Mouse (Mus musculus) layer of hippocampus, postnatal 25 days (tissue): ENCODE measurements at regions not wholly inside any gene's neighbourhood (a gene's known extent, or its start where the extent isn't known, plus 50 kb on each side); places are given as distances from the start of the nearest gene placed in this dataset.
"Not testable (repeated sequence)": the region's sequence is repeated elsewhere in the genome, so short reads cannot be mapped to it uniquely, and the experiment has no call there.

ENCODE experiments used
- DNase-seq, 2 experiments: peaks; one replicate each; pipeline ENCODE4 v3.0.0; 2022; ENCODE audit warnings: mixed read lengths in 2 of 2, low spot score in 1 of 2; ENCODE audit errors: extremely low spot score in 1 of 2

DNA sequence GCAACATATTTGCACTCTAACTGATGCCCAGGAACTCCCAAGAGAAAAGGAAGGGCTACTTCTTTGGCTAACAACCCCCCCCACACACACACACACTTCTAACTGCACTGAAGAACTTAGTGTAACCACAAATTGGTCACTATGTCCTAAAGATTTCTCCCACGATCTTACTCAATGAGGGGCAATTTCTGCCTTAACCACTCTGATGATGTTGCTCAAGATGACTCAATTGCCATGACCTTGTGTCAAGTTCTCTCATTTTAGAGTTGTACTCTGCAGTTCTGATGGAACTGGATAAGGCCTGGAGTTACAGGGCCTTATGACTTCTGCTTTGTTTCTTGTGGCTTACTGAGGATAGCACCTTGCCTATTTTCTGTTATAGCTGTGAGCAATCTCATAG, 81.7 kb downstream of the Sem1 start:
- DNase-seq = no peak

DNA sequence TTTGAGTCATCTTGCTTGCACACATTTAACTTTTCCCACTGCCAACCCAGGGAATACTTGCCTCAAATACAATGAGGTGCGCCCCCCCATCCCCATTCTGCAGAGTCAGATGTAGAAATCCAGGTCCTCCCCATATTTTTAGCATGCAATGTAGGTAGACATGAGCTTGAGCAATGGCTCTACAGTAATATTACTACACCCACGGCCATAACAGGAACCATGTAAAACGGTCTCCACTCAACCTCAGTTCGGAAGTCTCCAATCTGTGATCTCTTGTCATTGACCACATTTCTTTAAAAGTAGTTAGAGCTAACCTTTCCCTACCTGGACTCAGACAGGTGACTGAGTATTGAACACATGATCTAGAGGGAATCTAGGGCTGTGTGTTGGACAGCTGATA, 82.1 kb downstream of the Sem1 start:
- no peak for DNase-seq

DNA sequence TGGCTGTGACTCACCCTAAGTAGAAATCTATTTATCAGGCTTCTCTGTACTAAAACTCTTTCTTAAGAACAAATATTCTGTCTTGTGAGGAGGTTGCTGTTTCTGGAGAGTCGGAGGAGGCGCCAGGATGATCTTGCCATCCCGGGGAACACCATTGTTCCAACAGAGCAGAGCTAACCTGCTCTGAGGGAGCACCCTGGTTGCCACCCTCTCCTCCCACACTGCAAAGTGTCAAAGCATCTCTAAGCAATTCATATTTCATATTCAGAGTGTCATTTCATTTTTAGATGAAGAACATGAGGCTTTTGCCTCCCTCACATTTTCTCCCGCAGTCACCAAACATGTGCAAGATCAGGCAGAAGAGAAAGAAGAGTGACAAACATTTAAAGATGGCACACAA, 90.3 kb downstream of the Sem1 start:
- DNase-seq = no peak

DNA sequence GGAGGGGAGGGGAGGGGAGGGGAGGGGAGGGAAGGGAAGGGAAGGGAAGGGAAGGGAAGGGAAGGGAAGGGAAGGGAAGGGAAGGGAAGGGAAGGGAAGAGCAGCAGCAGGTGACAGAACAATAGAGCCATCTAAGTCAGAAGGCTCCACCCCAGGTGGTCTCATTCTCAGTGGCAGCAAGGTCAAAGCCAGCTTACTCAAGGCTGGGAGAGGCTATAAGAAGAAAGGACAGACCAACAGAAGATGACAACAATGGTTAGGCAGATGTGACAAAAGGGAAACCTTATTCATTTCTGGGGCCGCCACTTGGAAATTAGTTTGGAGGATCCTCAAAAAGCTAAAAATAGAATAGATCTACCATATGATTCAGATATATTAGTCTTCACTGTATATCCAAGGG, 96.9 kb downstream of the Sem1 start:
- not testable (repeated sequence) for DNase-seq

DNA sequence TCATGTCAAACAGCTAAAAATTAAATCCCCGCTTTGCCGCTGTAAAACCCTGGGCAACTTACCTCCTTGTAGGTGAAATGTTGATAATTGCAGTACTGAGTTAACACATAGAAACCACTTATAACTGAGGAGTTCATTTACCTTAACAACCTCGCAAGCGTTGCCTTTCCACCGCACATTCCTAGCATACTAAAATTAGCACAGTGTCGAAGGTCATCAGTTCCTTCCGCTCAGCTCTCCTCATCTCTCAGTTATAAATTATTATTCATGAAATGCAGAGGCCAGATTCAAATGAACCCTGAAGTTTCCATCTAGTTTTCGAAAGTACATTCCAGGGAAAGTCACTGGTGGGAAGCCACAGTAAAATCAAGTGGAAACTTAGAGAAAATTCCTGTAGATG, 108.1 kb downstream of the Sem1 start:
- no peak for DNase-seq

DNA sequence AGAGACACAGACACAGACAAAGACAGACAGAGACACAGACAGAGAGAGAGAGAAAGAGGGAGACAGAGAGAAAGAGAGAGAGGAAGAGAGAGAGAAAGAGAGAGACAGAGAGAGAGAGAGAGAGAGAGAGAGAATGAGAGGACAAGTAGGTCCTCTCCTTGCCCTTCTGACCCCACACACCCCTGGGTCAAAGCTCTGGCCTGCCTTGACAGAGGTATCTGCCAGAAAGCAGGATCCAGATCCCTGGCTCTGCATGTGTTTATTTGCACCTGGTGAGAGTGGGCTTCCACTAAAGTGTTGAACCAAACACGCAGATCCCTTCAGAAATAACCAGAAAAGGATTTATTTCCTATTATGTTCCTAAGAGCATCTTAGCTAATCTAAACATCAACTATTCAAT, 110.9 kb downstream of the Sem1 start:
- no peak for DNase-seq

DNA sequence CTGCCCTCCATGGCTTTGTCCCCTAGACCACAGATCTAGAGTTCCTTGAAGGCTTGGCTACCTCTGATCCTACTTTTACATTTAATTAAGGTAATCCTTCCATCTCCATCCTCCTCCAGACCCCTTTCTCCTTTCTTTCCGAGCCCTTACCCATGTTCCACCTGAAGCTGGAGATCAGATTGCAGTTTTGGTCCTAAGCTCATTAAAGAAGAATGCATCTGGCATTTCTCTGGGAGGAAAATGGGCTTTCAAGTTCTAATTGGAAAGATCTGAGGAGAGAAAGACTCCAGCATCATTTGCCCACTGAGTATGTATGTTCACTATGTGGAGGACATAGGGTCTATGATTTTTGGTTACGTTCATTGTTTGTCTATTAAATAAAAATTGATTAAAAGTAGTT, 112.2 kb downstream of the Sem1 start:
- DNase-seq = no peak

DNA sequence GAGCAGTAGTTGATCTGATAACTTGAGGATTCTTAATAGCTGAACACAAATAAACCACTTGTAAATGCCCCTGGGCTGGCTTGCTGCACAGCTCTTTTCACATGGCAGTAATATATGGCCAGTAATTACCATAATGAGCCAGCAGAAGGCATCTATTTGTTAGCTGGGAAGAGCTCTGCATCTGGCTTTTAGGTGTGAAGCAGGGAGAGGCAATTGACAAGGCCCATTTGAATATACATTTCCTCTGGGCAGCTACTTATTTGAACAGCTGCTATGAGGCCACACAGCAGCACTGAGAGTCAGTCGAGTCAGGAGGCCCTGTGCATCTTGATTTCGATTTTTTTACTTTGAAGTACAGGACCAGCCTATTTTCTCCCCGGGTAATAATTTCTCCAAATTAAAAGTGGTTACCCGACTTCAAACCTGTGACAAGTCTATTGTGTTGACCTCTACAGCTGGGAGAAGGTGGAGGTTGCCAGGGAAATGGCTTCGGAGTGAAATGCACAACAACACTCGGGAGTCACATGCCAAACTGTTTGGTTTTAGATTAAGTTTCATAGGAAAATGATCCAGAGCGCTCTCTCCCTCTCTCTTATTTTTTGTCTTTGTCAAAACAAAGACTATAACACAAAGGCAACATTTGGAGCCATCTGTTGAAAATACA, 114.5 kb downstream of the Sem1 start:
- DNase-seq = no peak

DNA sequence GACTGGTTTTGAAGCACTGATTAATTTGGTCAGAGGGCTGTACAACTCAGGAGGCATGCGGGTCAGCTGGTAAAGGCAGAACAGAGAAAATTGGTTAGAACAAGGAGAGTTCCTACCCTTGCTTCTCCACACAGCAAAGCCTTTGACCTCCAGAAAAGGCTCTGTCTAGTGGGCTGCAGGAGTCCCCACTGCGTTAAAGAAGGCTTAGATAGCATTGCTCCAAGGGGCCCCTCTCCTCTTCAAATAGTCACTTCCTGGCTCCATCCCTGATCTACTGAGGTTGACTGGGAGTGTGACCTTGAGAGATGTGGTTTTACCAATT, 118.6 kb downstream of the Sem1 start:
- DNase-seq = no peak

DNA sequence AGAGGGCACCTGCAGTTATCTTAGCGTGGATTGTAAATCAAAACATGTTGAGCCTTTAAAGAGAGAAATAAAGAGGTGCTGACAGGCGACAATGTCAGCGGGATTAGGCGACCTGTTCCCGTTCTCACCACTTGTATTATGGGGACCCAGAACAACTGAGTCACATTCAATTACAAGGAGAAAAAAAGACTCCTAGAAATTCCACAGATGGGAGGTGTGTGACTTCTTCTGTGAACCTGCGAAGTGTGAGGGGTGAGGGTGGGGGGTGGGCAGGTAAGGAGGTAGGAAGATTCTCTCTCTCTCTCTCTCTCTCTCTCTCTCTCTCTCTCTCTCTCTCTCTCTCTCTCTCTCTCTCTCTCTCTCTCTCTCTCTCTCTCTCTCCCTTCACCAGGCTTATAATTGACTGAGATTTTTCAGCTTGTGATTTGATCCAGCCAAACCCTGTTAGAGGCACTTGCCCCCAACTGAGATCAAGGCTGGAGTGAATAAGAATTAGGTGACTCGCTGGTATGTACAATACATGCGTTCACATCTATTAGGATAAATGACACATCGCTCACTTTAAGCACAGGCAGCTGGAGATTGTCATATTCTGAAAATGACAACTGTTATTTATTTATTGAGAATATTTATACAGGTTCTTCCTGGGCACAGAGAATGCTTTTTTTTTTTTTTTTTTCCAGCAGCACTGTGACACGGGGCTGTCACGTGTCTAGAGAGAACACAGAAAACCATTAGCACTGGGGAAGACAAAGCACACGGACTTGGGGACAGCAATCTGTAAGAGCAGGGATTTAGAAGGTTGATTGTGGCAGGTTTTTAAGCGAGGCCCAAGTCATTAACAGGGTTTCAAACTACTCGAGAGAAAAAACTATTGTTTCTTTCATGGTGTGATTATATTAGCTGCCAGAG, 119.2 kb downstream of the Sem1 start:
- no peak for DNase-seq

DNA sequence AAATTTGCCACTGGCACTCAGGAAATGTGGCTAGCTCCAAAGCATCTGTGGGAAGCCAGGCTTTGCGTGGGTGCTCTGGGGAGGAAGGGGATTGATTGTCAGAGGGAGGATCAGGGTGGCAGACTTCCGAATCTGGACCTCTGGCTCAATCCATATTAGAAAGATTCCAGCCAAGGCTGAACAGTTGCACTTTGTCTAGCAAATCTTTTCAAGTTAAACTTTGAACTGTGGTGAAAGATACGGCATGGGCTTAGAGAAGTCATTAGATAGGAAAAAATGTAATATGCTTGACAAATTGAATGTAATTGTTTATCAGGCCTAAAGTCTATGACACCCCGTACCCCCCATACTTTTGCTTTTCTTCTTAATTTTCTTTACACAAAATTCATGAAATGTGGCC, 120.7 kb downstream of the Sem1 start:
- DNase-seq = no peak

DNA sequence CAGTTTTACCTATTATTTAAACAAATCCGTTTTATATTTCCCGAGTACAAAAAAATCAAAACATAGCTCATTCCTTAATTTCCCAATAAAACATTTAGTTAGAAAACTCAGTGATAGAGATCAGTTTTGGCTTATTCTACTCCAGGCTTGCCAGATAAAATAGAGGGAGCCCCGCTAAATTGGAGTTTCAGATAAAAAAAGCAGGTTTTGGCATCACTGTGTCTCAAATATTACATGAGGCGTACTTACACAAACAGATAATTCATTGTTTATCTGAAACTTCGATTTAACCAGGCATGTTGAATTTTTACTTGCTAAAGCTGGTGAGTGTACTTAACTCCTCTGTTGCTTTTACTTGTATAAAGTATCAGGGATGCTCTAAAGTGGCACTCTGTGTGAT, 121.5 kb downstream of the Sem1 start:
- DNase-seq = no peak

DNA sequence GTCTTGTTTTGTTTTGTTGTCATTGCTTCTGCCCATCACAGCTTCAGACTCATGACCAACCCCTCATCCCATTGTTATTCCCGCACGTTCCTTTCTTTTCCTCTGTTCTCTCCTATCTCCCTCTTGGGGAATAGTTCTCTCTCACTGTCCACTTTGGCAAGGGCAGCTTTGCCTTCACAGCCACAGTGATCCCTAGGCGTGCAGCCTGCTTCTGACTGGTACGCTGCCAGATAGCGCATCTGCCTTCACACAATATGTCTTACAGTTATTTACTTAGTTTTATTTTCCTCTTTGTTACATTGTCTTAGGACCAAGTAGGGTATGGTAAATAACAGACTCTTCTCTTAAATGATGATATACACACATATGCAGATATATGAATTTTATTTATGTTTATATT, 122.9 kb downstream of the Sem1 start:
- DNase-seq = no peak

DNA sequence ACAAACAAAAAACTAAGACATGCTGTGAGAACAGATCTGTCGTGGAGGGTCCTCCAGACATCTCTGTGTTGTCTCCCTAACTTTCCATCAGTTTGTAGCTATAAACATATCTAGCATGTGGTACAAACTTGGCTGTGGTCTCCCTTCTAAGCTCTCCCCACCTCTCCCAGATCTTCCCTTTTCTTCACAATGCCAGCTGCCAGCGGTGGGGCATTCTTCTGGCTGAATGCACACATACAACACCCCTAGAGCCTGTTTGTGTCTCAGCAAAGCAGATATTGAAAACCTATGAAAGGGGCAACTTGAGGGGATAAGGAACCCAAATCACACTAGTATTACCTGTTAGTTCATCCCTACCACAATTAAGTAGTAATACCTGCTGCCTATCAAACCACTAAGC, 124.1 kb downstream of the Sem1 start:
- DNase-seq = no peak

DNA sequence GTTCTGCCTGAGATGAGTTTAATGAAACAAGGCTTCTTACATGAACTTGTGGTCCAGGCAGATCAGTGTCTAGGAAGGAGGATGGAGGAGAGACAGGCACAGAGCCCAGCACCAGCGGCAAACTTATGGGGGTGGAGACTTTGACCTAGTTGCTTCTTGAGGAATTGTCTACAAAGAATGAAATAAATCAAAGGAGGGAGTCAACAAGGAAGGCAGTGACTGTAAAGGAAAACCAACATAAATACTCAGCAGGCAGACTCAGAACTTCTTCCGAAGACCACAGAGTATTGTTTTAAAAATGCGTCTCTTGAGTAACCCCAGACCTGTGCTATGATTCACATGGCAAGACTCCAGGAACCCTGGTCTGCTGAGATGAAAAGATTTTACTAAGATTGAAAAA, 143.6 kb downstream of the Sem1 start:
- no peak for DNase-seq

DNA sequence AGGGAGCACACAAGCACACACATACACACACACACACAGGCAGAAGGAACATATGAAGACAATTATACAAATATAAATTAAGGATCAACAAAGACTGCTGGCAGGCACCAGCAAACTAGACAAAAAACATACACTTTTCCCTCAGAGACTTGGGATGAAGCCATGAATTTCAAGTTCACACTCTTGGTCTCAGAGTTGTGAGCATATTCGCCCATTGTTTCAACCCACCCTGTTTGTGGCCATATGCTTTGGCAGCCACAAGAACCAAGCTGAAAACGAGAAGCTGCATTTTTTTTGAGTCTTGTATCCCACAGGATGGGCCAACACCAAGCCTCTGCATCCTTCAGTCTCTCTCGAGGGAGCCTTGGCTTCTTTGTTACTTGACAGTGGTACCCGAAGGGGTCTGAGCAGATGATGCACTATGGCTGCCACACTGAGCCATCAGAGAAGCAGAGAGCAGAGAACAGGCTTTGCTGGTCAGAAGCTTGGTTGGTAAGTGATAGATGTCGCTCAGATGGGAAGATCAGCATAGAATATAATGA, 144.1 kb downstream of the Sem1 start:
- no peak for DNase-seq

DNA sequence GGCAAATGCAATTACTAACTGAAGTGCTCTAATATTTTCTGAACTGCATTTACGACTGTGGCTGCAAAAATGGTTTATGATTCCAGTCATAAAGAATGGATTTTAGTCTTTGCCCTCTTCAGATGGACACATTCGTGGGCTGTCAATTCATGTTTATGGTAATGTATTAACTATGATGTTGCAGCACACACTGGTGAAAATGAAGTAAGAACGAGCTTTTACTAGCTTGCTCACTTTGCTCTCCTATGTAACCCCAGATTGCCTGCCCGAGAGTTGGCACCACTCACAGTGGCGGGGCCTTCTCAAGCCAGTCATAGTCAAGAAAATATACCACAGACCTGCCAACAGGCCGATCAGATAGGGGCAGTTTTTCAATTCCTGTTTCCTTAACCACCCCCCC, 145.3 kb downstream of the Sem1 start:
- DNase-seq = no peak

DNA sequence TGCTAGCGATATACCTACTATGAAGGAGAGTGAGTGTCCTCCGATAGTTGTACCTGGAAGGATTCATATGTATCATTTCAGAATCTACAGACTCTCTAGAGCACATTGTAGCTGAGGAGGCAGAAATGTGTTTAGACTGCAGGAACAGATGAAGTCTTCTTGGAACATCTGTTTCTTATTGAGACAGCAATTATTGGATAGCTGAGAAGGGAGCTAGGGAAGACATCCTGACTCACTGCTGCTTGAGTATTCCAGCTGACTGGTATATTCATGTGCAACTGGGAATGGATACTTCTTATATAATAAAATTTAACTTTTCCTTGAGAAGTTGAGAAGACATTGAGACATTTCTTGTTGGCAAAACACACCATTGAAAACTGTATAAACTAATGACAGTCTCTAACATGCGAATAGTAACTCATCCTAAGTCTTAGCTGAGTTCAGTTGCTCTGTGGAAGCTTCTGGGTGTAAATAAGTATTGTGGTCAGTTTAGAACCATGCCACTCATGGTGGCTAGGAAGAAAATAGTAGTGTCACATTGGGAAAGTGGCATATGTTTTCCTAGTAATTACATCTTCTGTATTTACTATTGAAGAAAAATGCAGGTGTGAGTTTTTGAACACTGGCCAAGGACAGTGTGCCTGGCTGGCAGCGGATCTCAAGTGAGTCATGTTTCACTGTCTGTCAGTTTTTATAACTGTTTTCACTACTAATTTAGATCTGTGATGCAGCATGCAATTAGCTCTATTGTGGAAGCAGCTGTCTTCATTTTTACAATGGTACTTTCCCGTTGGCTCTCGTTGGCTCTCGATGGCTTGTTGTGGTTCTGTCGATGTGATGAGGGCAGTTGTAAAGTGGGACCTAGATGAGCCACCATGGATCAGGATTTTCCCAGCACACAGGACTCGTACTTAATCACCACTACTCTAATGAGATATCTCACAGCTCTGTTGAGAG, 163.5 kb downstream of the Sem1 start:
- no peak for DNase-seq

DNA sequence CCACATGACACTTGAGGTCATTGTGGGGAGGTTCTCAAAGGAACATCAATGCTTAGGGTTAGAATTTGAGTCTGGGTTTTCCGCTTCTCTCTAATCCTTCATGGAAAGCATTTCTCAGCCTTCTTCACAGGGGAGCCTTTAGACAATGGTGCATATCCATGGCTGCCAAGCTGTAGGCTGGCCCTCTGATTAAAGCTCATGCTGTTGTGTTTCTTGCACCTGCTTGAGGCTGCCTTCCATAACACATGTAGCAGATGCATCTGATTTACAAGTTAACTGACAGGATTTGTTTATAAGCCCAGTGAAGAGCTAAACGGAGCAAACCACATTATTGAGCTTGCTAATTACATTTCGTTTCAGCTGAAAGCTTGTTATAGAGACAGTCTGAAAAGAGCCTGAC, 180.5 kb downstream of the Sem1 start:
- no peak for DNase-seq

DNA sequence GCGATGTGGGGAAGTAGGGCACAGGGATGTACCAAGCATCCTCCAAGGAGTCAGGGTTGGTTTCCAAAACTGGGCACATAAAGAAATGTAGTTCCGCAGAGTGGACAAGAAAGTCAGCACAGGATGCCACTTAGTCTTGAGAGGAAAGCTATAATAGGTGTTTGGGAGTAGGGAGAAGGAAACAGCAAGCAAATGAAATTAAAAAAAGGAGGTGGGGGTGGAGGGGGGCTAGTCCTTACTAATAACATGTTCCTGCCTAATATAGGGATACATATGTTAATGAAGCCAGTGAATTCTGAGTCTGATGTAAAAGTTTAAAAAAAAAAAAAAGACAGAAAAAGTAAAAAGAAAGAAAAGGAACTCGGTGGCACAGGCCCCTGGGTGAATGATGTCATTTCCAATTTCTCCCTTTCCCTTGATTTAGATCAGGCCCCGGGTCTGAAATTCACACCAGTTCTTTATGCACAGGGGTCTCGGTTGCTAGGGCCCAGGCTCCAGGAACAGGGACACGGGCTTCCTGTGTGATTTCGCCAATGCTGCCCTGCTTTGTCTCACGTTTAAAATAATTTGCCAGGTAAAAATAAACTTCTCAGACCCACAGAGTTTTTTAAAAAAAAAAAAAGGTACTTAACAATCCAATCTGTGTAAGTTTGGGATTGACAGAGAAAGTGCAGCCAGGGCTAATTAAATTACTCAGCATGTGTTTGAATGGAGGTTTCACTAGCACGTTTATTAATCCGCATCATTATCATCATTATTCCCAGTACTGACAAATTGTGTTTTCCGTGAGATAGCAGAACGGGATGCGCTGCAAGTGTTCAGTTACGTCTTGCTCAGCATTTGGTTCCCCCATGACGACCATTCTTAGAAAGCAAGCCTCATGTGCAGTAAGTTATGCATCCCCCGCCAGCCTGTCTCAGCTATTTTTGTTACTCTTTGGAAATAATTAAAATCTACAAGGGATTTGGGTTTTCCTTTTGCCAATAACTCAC, 172.8 kb upstream of the Slc25a13 start:
- no peak for DNase-seq
